Mouse (Mus musculus): ENCODE results near the gene Hoxc4.

Gene Hoxc4

GRCm38 (mm10) chr15:102990461-102991397 is 28.0 kb upstream of the Hoxc4 start, which contains the start of gene Hoxc8:
Hoxc8 (plus strand) TSS chr15:102990607.
- DNase-seq (ENCODE audit: low read depth), result no peak

- no peak for DNase-seq (ENCODE audit: low read depth)
Observed at GRCm38 (mm10) chr15:102991782-102992181, 27.0 kb upstream of the Hoxc4 start.

GRCm38 (mm10) chr15:102992206-102992605 is 26.5 kb upstream of the Hoxc4 start:
- no peak for DNase-seq (ENCODE audit: low read depth)

- no peak for DNase-seq (ENCODE audit: low read depth)
Observed at GRCm38 (mm10) chr15:102992863-102993262, 25.9 kb upstream of the Hoxc4 start.

GRCm38 (mm10) chr15:102996548-102996947 is 22.2 kb upstream of the Hoxc4 start:
- no peak for DNase-seq (ENCODE audit: low read depth)

- DNase-seq (ENCODE audit: low read depth), result no peak
Observed at GRCm38 (mm10) chr15:102997431-102997830, 21.3 kb upstream of the Hoxc4 start.

GRCm38 (mm10) chr15:102997939-102998355 is 20.8 kb upstream of the Hoxc4 start, which contains the start of gene Hoxc6:
Hoxc6 (plus strand) TSS chr15:102998257.
- DNase-seq (ENCODE audit: low read depth), result no peak

GRCm38 (mm10) chr15:102998608-102999182 is 20.0 kb upstream of the Hoxc4 start:
- no peak for DNase-seq (ENCODE audit: low read depth)

GRCm38 (mm10) chr15:102999183-102999831 is 19.4 kb upstream of the Hoxc4 start:
- no peak for DNase-seq (ENCODE audit: low read depth)

- no peak for DNase-seq (ENCODE audit: low read depth)
Observed at GRCm38 (mm10) chr15:102999955-103000354, 18.8 kb upstream of the Hoxc4 start.

- no peak for DNase-seq (ENCODE audit: low read depth)
Observed at GRCm38 (mm10) chr15:103000501-103000901, 18.2 kb upstream of the Hoxc4 start.

GRCm38 (mm10) chr15:103001370-103001769 is 17.4 kb upstream of the Hoxc4 start:
- DNase-seq (ENCODE audit: low read depth), result no peak

GRCm38 (mm10) chr15:103002156-103002555 is 16.6 kb upstream of the Hoxc4 start:
- no peak for DNase-seq (ENCODE audit: low read depth)

GRCm38 (mm10) chr15:103002821-103003448 is 15.8 kb upstream of the Hoxc4 start:
- DNase-seq (ENCODE audit: low read depth), result no peak

GRCm38 (mm10) chr15:103005308-103005707 is 13.4 kb upstream of the Hoxc4 start:
- DNase-seq (ENCODE audit: low read depth), result no peak

GRCm38 (mm10) chr15:103005797-103006196 is 12.9 kb upstream of the Hoxc4 start:
- no peak for DNase-seq (ENCODE audit: low read depth)

GRCm38 (mm10) chr15:103006326-103006725 is 12.4 kb upstream of the Hoxc4 start:
- no peak for DNase-seq (ENCODE audit: low read depth)

- DNase-seq (ENCODE audit: low read depth), result no peak
Observed at GRCm38 (mm10) chr15:103009265-103010111, 9.2 kb upstream of the Hoxc4 start.

GRCm38 (mm10) chr15:103010112-103010846 is 8.5 kb upstream of the Hoxc4 start:
- DNase-seq (ENCODE audit: low read depth), result no peak

- DNase-seq (ENCODE audit: low read depth), result no peak
Observed at GRCm38 (mm10) chr15:103010847-103011555, 7.7 kb upstream of the Hoxc4 start.
